Mouse (Mus musculus): Measurements from ENCODE around the gene Sema4d.
"Not testable (repeated sequence)": the region's sequence is repeated elsewhere in the genome, so short reads cannot be mapped to it uniquely, and the experiment has no call there.

Sema4d gene

GRCm38 (mm10) chr13:51793425-51793891, at the start of gene Sema4d:
Sema4d (minus strand) TSS chr13:51793747.
- DNase-seq (ENCODE audit: low read depth), result no peak

GRCm38 (mm10) chr13:51843298-51843697, 49.8 kb upstream of the Sema4d start:
- no peak for DNase-seq (ENCODE audit: low read depth)

GRCm38 (mm10) chr13:51842773-51843172, 49.2 kb upstream of the Sema4d start:
- no peak for DNase-seq (ENCODE audit: low read depth)

- DNase-seq (ENCODE audit: low read depth), result no peak
Measured at GRCm38 (mm10) chr13:51842191-51842590, 48.6 kb upstream of the Sema4d start.

GRCm38 (mm10) chr13:51841541-51842115, 48.1 kb upstream of the Sema4d start:
- no peak for DNase-seq (ENCODE audit: low read depth)

- DNase-seq (ENCODE audit: low read depth), result no peak
Measured at GRCm38 (mm10) chr13:51840702-51841101, 47.2 kb upstream of the Sema4d start.

- no peak for DNase-seq (ENCODE audit: low read depth)
Measured at GRCm38 (mm10) chr13:51839250-51840026, 45.9 kb upstream of the Sema4d start.

GRCm38 (mm10) chr13:51837402-51837801, 43.9 kb upstream of the Sema4d start:
- no peak for DNase-seq (ENCODE audit: low read depth)

GRCm38 (mm10) chr13:51835208-51835607, 41.7 kb upstream of the Sema4d start:
- not testable (repeated sequence) for DNase-seq (ENCODE audit: low read depth)

- DNase-seq (ENCODE audit: low read depth), result no peak
Measured at GRCm38 (mm10) chr13:51834520-51834919, 41.0 kb upstream of the Sema4d start.

GRCm38 (mm10) chr13:51834024-51834423, 40.5 kb upstream of the Sema4d start:
- not testable (repeated sequence) for DNase-seq (ENCODE audit: low read depth)

- no peak for DNase-seq (ENCODE audit: low read depth)
Measured at GRCm38 (mm10) chr13:51833611-51834010, 40.1 kb upstream of the Sema4d start.

GRCm38 (mm10) chr13:51832491-51832890, 38.9 kb upstream of the Sema4d start:
- DNase-seq (ENCODE audit: low read depth), result no peak

GRCm38 (mm10) chr13:51830744-51831450, 37.4 kb upstream of the Sema4d start:
- no peak for DNase-seq (ENCODE audit: low read depth)

GRCm38 (mm10) chr13:51823822-51824495, 30.4 kb upstream of the Sema4d start:
- no peak for DNase-seq (ENCODE audit: low read depth)

GRCm38 (mm10) chr13:51821988-51822387, 28.4 kb upstream of the Sema4d start:
- DNase-seq (ENCODE audit: low read depth), result no peak

GRCm38 (mm10) chr13:51819351-51819750, 25.8 kb upstream of the Sema4d start:
- no peak for DNase-seq (ENCODE audit: low read depth)

GRCm38 (mm10) chr13:51818944-51819326, 25.4 kb upstream of the Sema4d start:
- DNase-seq (ENCODE audit: low read depth), result no peak

- no peak for DNase-seq (ENCODE audit: low read depth)
Measured at GRCm38 (mm10) chr13:51818170-51818943, 24.8 kb upstream of the Sema4d start.

GRCm38 (mm10) chr13:51816559-51817041, 23.1 kb upstream of the Sema4d start:
- DNase-seq (ENCODE audit: low read depth), result no peak

- no peak for DNase-seq (ENCODE audit: low read depth)
Measured at GRCm38 (mm10) chr13:51815865-51816504, 22.4 kb upstream of the Sema4d start.

Measured in fibroblast of lung, adult 2 months (primary cell).